Mouse (Mus musculus) cortical plate, adult 2 months (tissue): ENCODE results near the gene Ascc3.

ENCODE experiments used
- CTCF ChIP-seq: fragments of 200-500 bp; IDR thresholded peaks from 2 replicates; pipeline ENCODE4 v1.5.1; 2011; ENCODE audit warnings: mild to moderate bottlenecking, control low read depth, low read length; ENCODE audit not compliant: insufficient read depth; ENCODE audit errors: extremely low read depth
- POLR2A ChIP-seq: fragments of 200-500 bp; IDR thresholded peaks from 2 replicates; pipeline ENCODE4 v1.6.1; 2011; ENCODE audit warnings: mild to moderate bottlenecking, low read length, control low read depth; ENCODE audit not compliant: insufficient read depth; ENCODE audit errors: extremely low read depth

DNA sequence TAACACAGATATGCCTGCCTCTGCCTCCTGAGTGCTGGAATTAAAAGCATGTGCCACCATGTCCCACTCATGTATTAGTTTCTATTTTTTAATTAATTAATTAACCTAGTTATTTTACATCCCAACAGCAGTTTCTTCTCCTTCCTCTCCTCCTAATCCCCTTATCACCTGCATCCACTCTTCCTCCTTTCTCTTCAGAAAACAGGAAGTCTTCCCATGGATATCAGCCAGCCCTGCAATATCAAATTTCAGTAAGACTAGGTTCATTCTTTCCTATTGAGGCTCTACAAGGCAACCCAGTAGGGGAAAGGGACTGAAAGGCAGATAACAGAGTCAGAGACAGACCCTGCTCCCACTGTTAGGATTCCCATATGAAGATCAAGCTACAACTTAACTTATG, 234.4 kb downstream of the Ascc3 start:
- TF ChIP-seq CTCF = no peak
- TF ChIP-seq POLR2A = no peak
